Mouse (Mus musculus): ENCODE measurements at regions not wholly inside any gene's neighbourhood (a gene's known extent, or its start where the extent isn't known, plus 50 kb on each side); places are given as distances from the start of the nearest gene placed in this dataset.
A peak's percentile ranks its signal among the peaks of the same experiment; 100 is the strongest.

DNA sequence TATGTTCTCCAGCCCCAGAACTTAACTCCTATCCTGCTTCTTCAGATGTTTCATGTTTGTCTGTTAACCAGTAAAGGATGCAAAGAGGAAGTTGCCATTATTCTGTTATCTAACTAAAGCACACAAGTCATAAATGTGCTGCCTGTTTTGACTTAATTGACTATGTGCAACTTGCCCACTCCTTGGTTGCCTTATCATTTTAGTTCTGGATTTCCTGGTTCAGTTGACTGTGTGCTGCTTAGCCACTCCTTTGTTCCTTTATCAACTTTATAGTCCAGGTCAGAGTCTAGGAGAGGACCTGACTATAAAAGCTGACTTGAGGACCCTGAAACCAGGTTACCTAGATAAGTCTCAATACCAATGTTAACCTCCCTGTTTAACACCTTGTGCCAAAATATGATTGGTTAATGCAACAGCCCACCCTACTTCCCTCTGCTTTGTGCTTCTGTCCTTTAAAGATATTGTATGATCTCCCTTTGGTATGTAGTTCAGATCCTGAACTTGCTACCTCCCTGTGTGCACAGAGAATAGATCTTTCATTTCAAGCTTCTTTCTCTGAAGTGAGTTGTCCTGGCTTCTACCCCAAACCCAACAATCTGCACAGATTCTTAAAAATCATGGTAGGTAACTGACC lies 721.2 kb upstream of the Lcorl start:
- ATAC-seq (replicated peaks; ENCODE audit: low read depth, poor library complexity, severe bottlenecking), result peak; percentile 96

DNA sequence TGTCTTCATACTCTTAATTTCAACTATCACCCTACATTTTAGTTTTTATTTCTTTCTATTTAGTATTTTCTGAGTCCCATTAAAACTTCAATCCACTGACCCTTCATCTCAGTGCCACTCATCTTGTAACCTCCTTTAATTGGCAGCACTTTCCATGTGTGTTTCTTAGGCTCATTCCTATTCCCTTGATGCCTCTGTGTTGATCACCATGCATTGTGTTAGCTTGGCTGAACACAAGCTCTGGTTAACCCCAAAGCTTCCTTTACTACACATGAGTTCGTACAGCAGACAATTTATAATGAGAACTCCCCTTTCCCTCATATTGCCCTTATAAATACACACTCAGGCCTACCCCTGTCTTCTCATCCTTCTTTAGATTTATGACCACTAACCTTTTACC lies 716.5 kb upstream of the Lcorl start:
- ATAC-seq (replicated peaks; ENCODE audit: low read depth, poor library complexity, severe bottlenecking), result no peak

DNA sequence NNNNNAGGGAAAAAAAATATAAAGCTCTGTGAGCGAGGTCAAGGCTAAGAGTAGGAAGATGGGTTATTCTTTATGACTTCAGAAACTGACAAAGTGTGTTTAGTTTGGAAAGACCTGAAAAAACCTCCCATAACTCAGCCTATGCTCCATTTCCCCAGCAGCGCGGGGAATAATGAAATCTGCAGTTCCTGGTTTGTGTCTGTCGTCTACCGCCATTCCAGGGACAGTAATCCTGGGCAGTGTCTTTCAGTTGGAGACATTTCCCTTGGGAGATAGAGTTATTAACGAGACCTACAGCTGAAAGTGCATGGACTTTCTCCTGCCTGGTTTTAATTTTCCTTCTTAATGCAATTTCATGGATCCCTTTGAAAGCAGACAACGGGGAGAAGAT lies 715.9 kb upstream of the Lcorl start:
- no peak for ATAC-seq (replicated peaks; ENCODE audit: low read depth, poor library complexity, severe bottlenecking)

DNA sequence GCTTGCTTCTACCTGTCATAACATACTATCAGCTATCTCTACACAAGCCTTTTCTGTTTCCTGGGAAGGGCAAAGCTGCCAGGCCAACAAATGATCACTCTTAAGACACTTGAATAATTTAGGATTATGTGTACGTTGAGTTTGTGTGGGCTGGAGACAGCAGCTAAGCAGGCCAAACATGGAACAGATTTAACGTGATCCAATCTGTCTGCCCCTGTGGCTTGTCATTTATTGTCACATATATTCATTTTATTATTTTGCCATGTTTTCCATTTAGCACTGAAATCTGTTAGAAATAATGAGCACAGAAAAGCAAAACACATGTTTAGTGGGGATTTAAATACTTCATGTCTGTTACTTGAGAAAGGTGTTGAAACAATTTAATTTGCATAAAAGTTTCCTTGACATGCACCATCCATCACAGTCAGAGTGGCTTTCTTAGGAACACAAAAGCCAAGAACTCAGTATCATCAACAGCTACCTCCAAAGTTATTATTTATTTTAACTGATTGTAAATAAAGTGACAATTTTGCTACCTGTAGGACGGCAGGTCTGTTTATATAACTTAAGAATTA lies 699.4 kb upstream of the Lcorl start:
- ATAC-seq (replicated peaks; ENCODE audit: low read depth, poor library complexity, severe bottlenecking), result no peak

DNA sequence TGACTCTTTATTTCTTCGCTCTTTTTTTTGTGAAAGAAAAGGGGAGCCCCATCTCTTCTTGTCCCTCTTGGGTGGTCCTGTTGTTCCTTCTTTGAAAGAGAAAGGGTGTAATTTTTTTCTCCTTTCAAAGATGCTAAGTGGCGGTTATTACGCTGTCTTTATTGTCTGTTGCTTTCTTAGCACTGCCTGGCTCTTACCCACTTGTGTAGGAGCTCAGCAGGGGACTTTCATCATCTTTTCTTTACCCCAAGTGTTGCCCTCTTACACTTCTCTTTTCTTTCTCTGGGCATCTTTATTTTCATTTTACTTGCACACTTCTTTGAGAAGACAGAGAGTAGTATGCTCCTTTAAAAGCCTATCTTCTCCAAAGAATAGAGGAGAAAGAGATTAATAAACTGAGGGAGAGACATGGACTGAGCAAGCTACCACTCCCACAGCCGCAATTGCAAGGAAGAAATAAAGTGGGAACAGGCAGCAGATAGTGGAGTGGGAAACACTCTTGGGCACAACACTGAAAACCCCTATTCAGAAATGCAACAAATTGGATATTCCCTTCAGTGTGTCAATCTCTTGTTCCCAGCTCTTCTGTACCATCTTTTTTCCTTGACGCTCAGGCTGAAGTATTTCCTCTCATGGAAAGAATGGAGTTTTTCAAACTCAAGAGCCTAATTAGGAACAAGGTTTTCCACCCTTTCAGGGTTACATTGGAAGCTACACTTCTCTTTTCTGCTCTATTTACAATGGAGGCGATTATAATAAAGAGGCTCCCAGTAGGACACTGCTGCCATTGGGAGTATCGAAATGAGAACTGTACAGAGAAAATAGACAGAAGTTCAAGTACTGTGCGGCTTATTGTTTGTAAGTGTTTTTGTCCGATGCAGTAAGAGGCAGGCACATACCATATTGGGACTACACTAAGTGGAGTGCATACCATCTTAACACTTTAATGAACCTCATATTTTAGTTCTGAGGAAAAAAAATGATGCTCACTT lies 684.2 kb upstream of the Lcorl start:
- ATAC-seq (replicated peaks; ENCODE audit: low read depth, poor library complexity, severe bottlenecking), result no peak
